Mouse (Mus musculus) layer of hippocampus, postnatal 36 days (tissue): ENCODE results near the gene Rora. TPM values are rescaled to one million over a fixed set of nuclear protein-coding genes. Genes with fewer than 3 reads are reported as not detected.

Experiments
- DNase-seq, 2 experiments: peaks; one replicate each; pipeline ENCODE4 v3.0.0; 2022
- total RNA-seq, 2 experiments: library from RNA; stranded (reverse); gene quantifications; 2 replicates each; pipeline ENCODE4 v1.2.3; 2021

Rora gene
- total RNA-seq, 2 experiments from 2014 or later, result 30.2 to 35.3 TPM

- DNase-seq, result no peak
Observed at GRCm38 (mm10) chr9:68892356-68892755, 238.8 kb downstream of the Rora start.

DNA sequence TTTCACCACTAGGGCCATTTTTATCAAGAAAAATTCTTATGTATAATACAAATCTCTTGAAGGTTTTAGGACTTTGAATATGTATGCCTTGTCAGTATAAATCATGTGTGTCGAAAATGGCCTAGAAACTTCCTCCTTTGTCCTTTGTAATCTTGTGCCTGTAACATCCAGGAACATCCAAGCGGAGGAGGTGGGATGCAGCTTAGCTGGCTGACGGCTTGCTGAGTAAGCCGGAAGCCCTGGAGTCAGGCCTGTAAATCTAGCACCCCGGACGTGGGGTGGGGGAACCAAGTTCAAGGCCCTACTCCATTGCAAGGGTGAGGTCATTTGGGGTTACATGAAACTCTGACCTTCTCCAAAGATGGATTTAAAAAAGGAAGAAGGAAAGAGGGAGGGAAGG, 239.3 kb downstream of the Rora start:
- DNase-seq, result no peak

- DNase-seq, result no peak
Observed at GRCm38 (mm10) chr9:68898286-68898685, 244.7 kb downstream of the Rora start.

GRCm38 (mm10) chr9:68899525-68900222, 246.1 kb downstream of the Rora start:
- no peak for DNase-seq

DNA sequence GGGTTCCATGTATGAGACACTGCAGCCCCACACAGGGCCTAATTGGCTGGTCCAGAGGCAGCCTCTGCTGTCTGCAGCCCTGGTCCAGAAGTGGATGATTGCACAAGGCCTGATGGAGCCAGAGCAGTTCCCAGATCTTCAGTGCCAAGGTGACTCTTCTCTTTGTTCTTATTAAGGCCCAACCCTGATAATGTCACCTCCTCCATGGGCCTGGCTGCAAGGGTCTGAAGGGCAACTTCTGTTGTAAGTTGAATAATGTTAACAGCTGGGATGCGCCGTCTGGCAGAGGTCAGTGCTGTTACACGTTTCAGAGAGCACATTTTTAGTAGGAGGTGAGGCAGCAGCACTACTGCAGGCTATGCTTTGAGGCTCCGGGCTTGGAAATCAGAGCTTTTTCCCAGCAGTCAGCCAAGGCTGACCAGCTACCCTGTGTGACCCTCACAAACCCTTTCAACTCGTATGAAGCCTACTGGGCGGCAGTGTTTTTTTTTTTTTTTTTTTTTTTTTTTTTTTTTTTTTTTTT, 252.8 kb downstream of the Rora start:
- no peak for DNase-seq

DNA sequence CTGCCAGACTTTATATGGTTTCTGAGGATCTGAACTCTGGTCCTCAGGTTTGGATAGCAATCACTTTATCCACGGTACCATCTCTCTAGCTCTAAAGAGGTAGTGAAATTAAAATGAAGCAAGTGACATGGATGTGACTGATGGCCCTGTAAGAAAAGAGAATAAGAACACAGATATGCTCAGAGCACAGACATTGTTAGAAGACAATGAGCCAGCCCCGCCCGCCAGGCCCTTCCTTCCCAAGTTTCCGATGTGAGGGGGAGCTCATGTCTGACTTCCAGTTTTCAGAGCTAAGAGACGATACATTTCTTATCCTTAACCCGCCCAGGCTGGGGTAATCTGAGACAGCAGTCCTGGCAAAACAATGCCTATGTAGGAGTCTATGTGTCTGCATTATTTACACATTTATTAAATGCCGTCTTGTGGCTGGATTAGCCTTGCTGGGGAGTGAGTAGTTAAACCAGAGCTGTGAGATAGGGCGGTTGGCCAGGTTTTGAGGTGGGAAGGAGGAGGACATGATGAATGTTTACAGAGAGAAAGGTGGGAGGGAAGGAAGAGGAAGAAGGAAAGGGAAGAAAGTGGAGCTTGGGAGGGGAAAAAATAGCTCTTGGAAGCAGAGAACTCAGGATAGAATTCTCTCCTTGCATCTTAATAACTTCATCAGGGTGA, 259.0 kb downstream of the Rora start:
- DNase-seq, result no peak

GRCm38 (mm10) chr9:68913191-68913697, 259.7 kb downstream of the Rora start:
- no peak for DNase-seq

- DNase-seq, result no peak
Observed at GRCm38 (mm10) chr9:68914541-68915275, 261.1 kb downstream of the Rora start.

- DNase-seq, result no peak
Observed at GRCm38 (mm10) chr9:68916741-68917140, 263.2 kb downstream of the Rora start.

GRCm38 (mm10) chr9:68923128-68923601, 269.6 kb downstream of the Rora start:
- peak in 1 of 2 experiments; percentile 15 for DNase-seq

DNA sequence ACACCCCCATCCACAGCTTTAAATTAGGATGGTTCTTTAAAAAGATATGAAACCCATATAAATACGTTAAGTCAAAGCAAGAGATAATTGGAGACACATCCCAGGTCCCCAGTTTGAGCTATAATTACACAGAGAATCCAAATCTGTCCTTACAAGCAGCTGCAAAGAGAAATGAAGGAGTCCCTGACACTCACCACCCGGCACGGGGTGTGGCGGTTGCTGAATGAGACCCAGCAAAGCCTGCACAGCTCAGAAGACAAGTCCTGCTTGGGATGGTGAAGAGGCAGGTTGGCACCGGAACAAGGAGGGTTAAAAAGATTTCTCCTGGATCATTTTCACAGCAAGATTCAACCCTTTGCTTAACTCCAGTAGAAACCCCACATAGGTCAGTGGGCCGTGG, 272.8 kb downstream of the Rora start:
- DNase-seq, result no peak

- DNase-seq, result no peak
Observed at GRCm38 (mm10) chr9:68933159-68933558, 279.6 kb downstream of the Rora start.

- DNase-seq, result no peak
Observed at GRCm38 (mm10) chr9:68934238-68934637, 280.7 kb downstream of the Rora start.

- DNase-seq, result no peak
Observed at GRCm38 (mm10) chr9:68935611-68936010, 282.0 kb downstream of the Rora start.

DNA sequence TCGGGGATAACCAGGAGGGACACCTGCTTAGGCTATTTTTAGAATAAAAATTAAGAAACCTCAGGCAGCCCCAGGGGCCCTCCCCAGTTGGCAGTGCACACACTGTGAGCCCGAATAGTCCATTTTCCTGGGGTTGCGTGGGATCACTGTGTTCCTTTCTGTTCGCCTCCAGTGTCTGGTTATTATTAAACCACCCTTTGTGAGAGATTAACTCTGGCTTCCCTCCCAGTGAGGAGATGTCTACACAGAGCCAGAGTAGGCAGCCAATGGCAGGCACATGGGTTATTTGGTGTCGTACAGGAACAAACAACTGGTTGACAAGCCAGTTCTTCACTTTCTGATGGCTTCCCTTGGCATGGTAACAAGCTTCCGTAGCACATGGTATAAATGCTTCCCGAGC, 287.5 kb downstream of the Rora start:
- DNase-seq, result peak; percentile 67

DNA sequence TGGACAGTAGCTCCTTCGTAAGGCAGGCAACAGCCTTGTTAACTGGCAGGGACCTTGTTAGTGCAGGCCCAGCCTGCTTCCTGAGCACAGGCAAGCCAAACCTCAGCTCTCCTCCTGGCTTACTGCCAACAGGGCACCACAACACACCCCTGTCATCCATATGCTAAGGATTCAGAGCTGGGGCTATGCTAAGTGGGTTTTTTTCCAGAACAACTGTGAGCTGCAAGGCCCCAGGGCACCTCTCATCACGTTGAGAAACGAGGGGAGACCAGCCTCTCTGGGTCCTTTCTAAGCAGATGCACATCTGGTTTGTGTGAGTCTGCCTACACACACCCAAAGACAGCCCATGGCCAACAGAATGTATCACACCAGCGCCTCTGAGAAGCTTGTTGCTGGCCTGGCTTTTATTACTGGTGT, 289.0 kb downstream of the Rora start:
- no peak for DNase-seq

GRCm38 (mm10) chr9:68944026-68944425, 290.4 kb downstream of the Rora start:
- DNase-seq, result no peak

DNA sequence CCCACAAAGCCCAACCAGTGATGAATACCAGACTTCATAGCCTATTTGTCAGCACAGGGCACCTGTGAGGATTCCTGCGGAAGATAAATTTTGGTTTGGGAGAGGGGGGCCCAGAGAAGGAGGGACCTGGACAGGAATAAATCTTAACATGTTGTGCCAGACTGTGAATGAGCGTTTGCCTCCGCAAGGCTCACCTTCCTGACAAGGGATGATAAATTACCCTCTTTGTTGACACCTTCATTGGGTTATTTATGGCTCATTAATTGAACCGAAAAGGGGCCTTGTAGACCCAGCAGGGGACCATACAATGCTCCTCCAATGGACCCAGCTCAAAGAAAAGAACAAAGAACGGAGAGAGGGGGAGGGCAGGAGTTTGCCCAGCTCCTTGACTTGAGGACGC, 294.1 kb downstream of the Rora start:
- DNase-seq, result no peak

DNA sequence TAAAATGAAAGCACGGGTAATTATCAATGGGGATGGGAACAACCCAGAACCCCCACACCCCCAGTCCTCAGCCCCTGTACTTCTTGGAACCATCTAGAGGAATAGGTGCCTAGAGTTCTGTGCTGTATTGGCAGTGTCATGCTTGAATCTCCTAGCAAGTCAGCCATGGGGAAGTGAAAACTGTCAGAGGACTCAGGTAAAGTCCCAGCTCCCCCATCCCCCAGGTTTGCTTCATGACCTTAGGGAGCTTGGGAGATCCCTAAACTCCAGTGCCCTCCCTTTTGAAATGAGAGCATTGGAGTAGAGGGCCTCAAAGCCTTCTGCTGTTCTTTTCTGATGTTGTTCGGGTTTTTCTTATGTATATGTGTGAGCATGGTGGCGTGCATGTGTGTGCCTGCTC, 294.6 kb downstream of the Rora start:
- DNase-seq, result no peak

DNA sequence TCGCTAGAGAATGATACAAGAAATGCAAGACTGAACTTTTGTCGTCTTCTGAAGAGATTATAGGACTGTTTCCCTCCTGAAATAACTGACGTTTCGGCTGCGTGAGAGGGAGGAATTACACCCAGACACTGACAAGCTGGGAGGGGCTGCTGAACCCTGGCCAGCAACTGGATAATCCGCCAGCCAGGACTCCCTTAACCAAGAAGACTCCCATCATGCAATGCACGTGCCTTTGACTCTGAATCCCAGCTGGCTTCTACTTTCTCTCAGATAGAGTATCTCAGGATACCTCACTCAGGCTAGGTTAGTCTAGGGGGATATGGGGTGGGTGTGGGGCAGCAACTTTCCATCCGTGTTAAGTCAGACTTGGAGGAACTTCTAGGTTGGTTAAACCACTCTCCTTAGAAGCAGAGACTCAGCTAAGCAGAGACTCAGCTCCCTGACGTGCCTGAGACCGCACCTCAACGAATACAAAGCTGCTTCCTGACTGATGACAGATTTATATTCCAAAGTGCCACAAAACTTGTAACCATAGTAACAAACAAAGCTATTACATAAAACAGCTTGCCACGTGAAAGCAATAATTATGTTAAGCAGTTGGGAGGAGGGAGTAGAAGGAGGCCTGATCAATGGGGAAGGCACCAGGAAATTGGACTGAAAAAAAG, 302.8 kb downstream of the Rora start:
- DNase-seq, result no peak

- DNase-seq, result no peak
Observed at GRCm38 (mm10) chr9:68956938-68957573, 303.5 kb downstream of the Rora start.

- no peak for DNase-seq
Observed at GRCm38 (mm10) chr9:68957793-68958192, 304.2 kb downstream of the Rora start.
